Comparison of ENCODE assay signal across 19 mouse cellular contexts in the genomic region with DNA sequence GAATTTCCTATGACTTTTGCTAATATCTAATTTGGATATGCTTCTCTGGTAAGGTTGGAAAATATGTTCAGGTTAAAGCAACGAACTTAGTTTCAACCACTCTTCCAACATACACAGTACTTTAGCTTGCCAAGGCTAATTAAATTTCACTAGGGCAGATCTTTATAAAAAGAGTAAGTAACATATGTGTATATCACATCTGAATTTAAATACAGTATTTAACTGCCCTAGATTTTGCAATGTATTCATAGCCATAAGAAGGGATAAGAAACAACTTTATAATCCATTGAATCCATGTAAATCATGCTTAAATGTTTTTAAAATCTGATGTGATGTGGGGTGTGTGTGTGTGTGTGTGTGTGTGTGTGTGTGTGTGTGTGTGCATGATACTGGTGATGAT.
DNase-seq lines count a peak whose midpoint lies in the region; ATAC-seq and TF ChIP-seq lines count a peak whose summit lies in the region.
"Had no signal": no experiment of that assay in that cellular context is flagged by ENCODE, and none has a peak within 500 bp of the region (broad histone marks: within the 10 kb centered on the region; RNA-seq: fewer than 3 reads in every experiment).

No protein-coding gene starts in this region.

- no peaks in the 10 kb centered on the region for H3K9me3 ChIP-seq in forebrain, postnatal 0 days (ENCODE audit: low read length)
- no peaks in the 10 kb centered on the region for H3K9me3 ChIP-seq in forebrain, embryonic 12.5 days
- H3K9me3 ChIP-seq: G1E had no signal

- H3K27ac ChIP-seq in forebrain, postnatal 0 days (ENCODE audit: low read depth, low read length), result no peak overlapping the region
- no peak overlapping the region for H3K27ac ChIP-seq in forebrain, embryonic 12.5 days

- no peak for DNase-seq in forebrain, postnatal 0 days
- no peak for DNase-seq in frontal cortex, postnatal 25 days (ENCODE audit: low spot score in 2 of 2)
- DNase-seq: adrenal gland, adult 2 months; adrenal gland, adult 8-10 months; adrenal gland, postnatal 10 days; adrenal gland, postnatal 14 days; adrenal gland, postnatal 25 days; adrenal gland, postnatal 36 days; B cell, adult 2 months; cerebellum, adult 11 months; cerebellum, adult 11-12 months; cerebellum, adult 18-20 months had no signal

- TF ChIP-seq CTCF in forebrain, postnatal 0 days (IDR thresholded peaks at IDR 0.05; ENCODE audit: low read depth), result no peak

- no peaks in the 10 kb centered on the region for H3K4me1 ChIP-seq in forebrain, postnatal 0 days (ENCODE audit: insufficient read depth)
- H3K4me1 ChIP-seq in forebrain, embryonic 12.5 days, result no peaks in the 10 kb centered on the region

- H3K36me3 ChIP-seq in forebrain, postnatal 0 days (ENCODE audit: insufficient read depth), result no peaks in the 10 kb centered on the region
- H3K36me3 ChIP-seq in forebrain, embryonic 12.5 days (replicated peaks), result no peaks in the 10 kb centered on the region
- H3K36me3 ChIP-seq: G1E had no signal

- H3K4me3 ChIP-seq in forebrain, postnatal 0 days (ENCODE audit: low read depth, low read length), result no peak overlapping the region
- H3K4me3 ChIP-seq in forebrain, embryonic 12.5 days (replicated peaks), result no peak overlapping the region

- H3K9ac ChIP-seq in forebrain, postnatal 0 days, result no peak overlapping the region
- H3K9ac ChIP-seq in forebrain, embryonic 12.5 days, result no peak overlapping the region

- WGBS in forebrain, postnatal 0 days, result 48% methylated on average over 1 of the region's 1 CpGs
- 88% methylated on average over 1 of the region's 1 CpGs for WGBS in forebrain, embryonic 12.5 days

- ATAC-seq in forebrain, postnatal 0 days, result peak; percentile 45; the same call in 1 of the 2 replicates
- no peak for ATAC-seq in forebrain, embryonic 12.5 days (ENCODE audit: low FRiP score)
- ATAC-seq in frontal cortex, adult (ENCODE audit: low TSS enrichment), result peak; percentile 94
- ATAC-seq: activated CD4-positive, CD25-positive, alpha-beta regulatory T cell, adult 4 months; CD4-positive, CD25-positive, alpha-beta regulatory T cell, adult 4 months; Patski had no signal

- H3K4me2 ChIP-seq in forebrain, postnatal 0 days (ENCODE audit: low read depth), result no peak overlapping the region
- H3K4me2 ChIP-seq in forebrain, embryonic 12.5 days, result no peak overlapping the region

- no peaks in the 10 kb centered on the region for H3K27me3 ChIP-seq in forebrain, postnatal 0 days (ENCODE audit: insufficient read depth, low read length)
- H3K27me3 ChIP-seq in forebrain, embryonic 12.5 days, result no peaks in the 10 kb centered on the region
- H3K27me3 ChIP-seq: CH12.LX had no signal
